Mouse (Mus musculus) liver, postnatal 0 days (tissue): ENCODE measurements around the gene Grm2. TPM values are rescaled to one million over a fixed set of nuclear protein-coding genes. Genes with fewer than 3 reads are reported as not detected.

ENCODE experiments used
- ATAC-seq: fragments of 200-750 bp; cut with Nextera tagmentation; 2 replicates; pipeline ENCODE4 v1.8.0; 2017; ENCODE audit warnings: mild to moderate bottlenecking, moderate library complexity
- DNase-seq: peaks from one replicate; pipeline ENCODE4 v3.0.0-alpha.2; 2016
- H3K27ac ChIP-seq: fragments of 300-500 bp; sonication (generic); 2 replicates; pipeline ENCODE4 v1.5.1; 2014; ENCODE audit warnings: antibody characterized with exemption, moderate library complexity, mild to moderate bottlenecking, low read depth
- H3K27me3 ChIP-seq: fragments of 300-500 bp; sonication (generic); 2 replicates; pipeline ENCODE4 v1.6.1; 2014; ENCODE audit warnings: low read length, control low read depth, mixed read lengths; ENCODE audit not compliant: insufficient read depth
- H3K36me3 ChIP-seq: fragments of 300-500 bp; sonication (generic); replicated peaks from 2 replicates; pipeline ENCODE4 v1.6.1; 2014; ENCODE audit warnings: mild to moderate bottlenecking, control low read depth, low read length, moderate library complexity, mixed read lengths; ENCODE audit not compliant: insufficient read depth
- H3K4me1 ChIP-seq: fragments of 300-500 bp; sonication (generic); 2 replicates; pipeline ENCODE4 v1.6.1; 2014; ENCODE audit warnings: antibody characterized with exemption, mild to moderate bottlenecking, control low read depth; ENCODE audit not compliant: insufficient read depth
- H3K4me2 ChIP-seq: fragments of 300-500 bp; sonication (generic); 2 replicates; pipeline ENCODE4 v1.6.1; 2014; ENCODE audit warnings: low read depth, mild to moderate bottlenecking, low read length, moderate library complexity, mixed read lengths
- H3K4me3 ChIP-seq: fragments of 300-500 bp; sonication (generic); 2 replicates; pipeline ENCODE4 v1.5.1; 2014; ENCODE audit warnings: low read depth, low read length
- H3K9ac ChIP-seq: fragments of 300-500 bp; sonication (generic); replicated peaks from 2 replicates; pipeline ENCODE4 v1.6.1; 2014; ENCODE audit warnings: mild to moderate bottlenecking, moderate library complexity
- H3K9me3 ChIP-seq: fragments of 300-500 bp; sonication (generic); 2 replicates; pipeline ENCODE4 v1.6.1; 2016; ENCODE audit warnings: mild to moderate bottlenecking, control low read depth, low read length, mixed read lengths
- CTCF ChIP-seq: sonication (generic); IDR thresholded peaks from 2 replicates; pipeline ENCODE4 v1.5.1; 2016; ENCODE audit warnings: antibody characterized with exemption, low read depth
- EP300 ChIP-seq: IDR thresholded peaks from 2 replicates; pipeline ENCODE4 v1.6.1; 2016; ENCODE audit warnings: antibody characterized with exemption, low read depth, mild to moderate bottlenecking
- WGBS: fragments of 180-500 bp; shearing (Covaris S2); extraction: QIAGEN DNeasy Blood & Tissue Kit; methylation state at CpG from one replicate; pipeline ENCODE4 v1.1.7; 2014; ENCODE audit not compliant: insufficient replicate concordance; 5-methylcytosine and 5-hydroxymethylcytosine counted together
- polyA plus RNA-seq: library from polyadenylated mRNA; unstranded; fragments of >200 nt; fragmentation: Nextera tagmentation; extraction: Ambion mirVana; gene quantifications from 2 replicates; pipeline ENCODE4 v1.2.1, GENCODE M21; 2015

Grm2 gene
- polyA plus RNA-seq, 1 experiment from 2014 or later = not detected

GRCm38 (mm10) chr9:106659441-106659840 lies 3.6 kb upstream of the Grm2 start:
- WGBS = 84% methylated on average over 7 of the region's 7 CpGs
- Histone ChIP-seq H3K27ac (no peak overlapping the region), H3K4me2 (no peak overlapping the region), H3K4me1 (no peaks in the 10 kb centered on the region), H3K9ac (no peak overlapping the region), H3K27me3 (peaks cover 17% of the 10 kb centered on the region), H3K9me3 (no peaks in the 10 kb centered on the region), H3K4me3 (no peak overlapping the region), H3K36me3 (peaks cover 36% of the 10 kb centered on the region)
- TF ChIP-seq CTCF = no peak
- TF ChIP-seq EP300 = no peak
- DNase-seq = no peak
- no peak for ATAC-seq

GRCm38 (mm10) chr9:106657592-106657991 lies 1.7 kb upstream of the Grm2 start:
- TF ChIP-seq CTCF = no peak
- TF ChIP-seq EP300 = no peak
- Histone ChIP-seq H3K4me2 (no peak overlapping the region), H3K9me3 (no peaks in the 10 kb centered on the region), H3K4me3 (no peak overlapping the region), H3K36me3 (peaks cover 36% of the 10 kb centered on the region), H3K27me3 (peaks cover 26% of the 10 kb centered on the region), H3K27ac (no peak overlapping the region), H3K9ac (no peak overlapping the region), H3K4me1 (no peaks in the 10 kb centered on the region)
- no peak for ATAC-seq
- no peak for DNase-seq
- WGBS = 51% methylated on average over 5 of the region's 5 CpGs

- Histone ChIP-seq H3K36me3 (peaks cover 31% of the 10 kb centered on the region), H3K4me3 (no peak overlapping the region), H3K9me3 (no peaks in the 10 kb centered on the region), H3K27ac (no peak overlapping the region), H3K4me1 (no peaks in the 10 kb centered on the region), H3K4me2 (no peak overlapping the region), H3K9ac (no peak overlapping the region), H3K27me3 (peaks cover 26% of the 10 kb centered on the region)
- 40% methylated on average over 5 of the region's 5 CpGs for WGBS
- DNase-seq = no peak
- no peak for ATAC-seq
- TF ChIP-seq CTCF = no peak
- TF ChIP-seq EP300 = no peak
Measured at GRCm38 (mm10) chr9:106656820-106657219, 938 bp upstream of the Grm2 start.

- no peak overlapping the region for H3K27ac ChIP-seq
- peak; percentile 46 for TF ChIP-seq CTCF
- TF ChIP-seq EP300 = no peak
- ATAC-seq = no peak
Measured at GRCm38 (mm10) chr9:106652720-106653119, 3.2 kb downstream of the Grm2 start.

GRCm38 (mm10) chr9:106647226-106647625 lies 8.7 kb downstream of the Grm2 start:
- H3K9ac ChIP-seq = no peak overlapping the region
- 66% methylated on average over 27 of the region's 27 CpGs for WGBS
- ATAC-seq (no peak), DNase-seq (no peak)
- TF ChIP-seq CTCF = no peak
- no peak for TF ChIP-seq EP300
- H3K36me3 ChIP-seq = no peaks in the 10 kb centered on the region
- H3K27me3 ChIP-seq = no peaks in the 10 kb centered on the region
- no peaks in the 10 kb centered on the region for H3K4me1 ChIP-seq
- no peak overlapping the region for H3K4me2 ChIP-seq
- H3K27ac ChIP-seq = no peak overlapping the region
- no peaks in the 10 kb centered on the region for H3K9me3 ChIP-seq
- H3K4me3 ChIP-seq = no peak overlapping the region

More at GRCm38 (mm10) chr9:106652720-106653119, 3.2 kb downstream of the Grm2 start:
- Histone ChIP-seq H3K4me1 (no peaks in the 10 kb centered on the region), H3K9me3 (no peaks in the 10 kb centered on the region), H3K27me3 (peaks cover 26% of the 10 kb centered on the region), H3K9ac (no peak overlapping the region), H3K36me3 (no peaks in the 10 kb centered on the region), H3K4me3 (no peak overlapping the region), H3K4me2 (no peak overlapping the region)
- 57% methylated on average over 1 of the region's 1 CpGs for WGBS
- no peak for DNase-seq

- no peak for DNase-seq
Measured at GRCm38 (mm10) chr9:106645684-106646271, 10.1 kb downstream of the Grm2 start.

More at GRCm38 (mm10) chr9:106645684-106646271, 10.1 kb downstream of the Grm2 start:
- no peak for TF ChIP-seq EP300
- TF ChIP-seq CTCF = no peak
- H3K27me3 ChIP-seq = no peaks in the 10 kb centered on the region
- no peaks in the 10 kb centered on the region for H3K4me1 ChIP-seq
- WGBS = 75% methylated on average over 9 of the region's 9 CpGs
- no peaks in the 10 kb centered on the region for H3K36me3 ChIP-seq
- H3K9me3 ChIP-seq = no peaks in the 10 kb centered on the region
- no peak overlapping the region for H3K4me3 ChIP-seq
- H3K4me2 ChIP-seq = no peak overlapping the region
- H3K9ac ChIP-seq = no peak overlapping the region
- H3K27ac ChIP-seq = no peak overlapping the region
- no peak for ATAC-seq
